Mouse (Mus musculus): ENCODE measurements at regions not wholly inside any gene's neighbourhood (a gene's known extent, or its start where the extent isn't known, plus 50 kb on each side); places are given as distances from the start of the nearest gene placed in this dataset.
A peak's percentile ranks its signal among the peaks of the same experiment; 100 is the strongest.

GRCm38 (mm10) chr17:52212944-52213343, 379.9 kb upstream of the Satb1 start:
- no peak for ATAC-seq (ENCODE audit: extremely low read depth, insufficient number of reproducible peaks, low FRiP score, poor library complexity, severe bottlenecking)

- no peak for ATAC-seq (ENCODE audit: extremely low read depth, insufficient number of reproducible peaks, low FRiP score, poor library complexity, severe bottlenecking)
Observed at GRCm38 (mm10) chr17:52210483-52210882, 377.4 kb upstream of the Satb1 start.

GRCm38 (mm10) chr17:52197731-52198130, 364.6 kb upstream of the Satb1 start:
- no peak for ATAC-seq (ENCODE audit: extremely low read depth, insufficient number of reproducible peaks, low FRiP score, poor library complexity, severe bottlenecking)

GRCm38 (mm10) chr17:52196811-52197210, 363.7 kb upstream of the Satb1 start:
- ATAC-seq (ENCODE audit: extremely low read depth, insufficient number of reproducible peaks, low FRiP score, poor library complexity, severe bottlenecking) = no peak

- no peak for ATAC-seq (ENCODE audit: extremely low read depth, insufficient number of reproducible peaks, low FRiP score, poor library complexity, severe bottlenecking)
Observed at GRCm38 (mm10) chr17:52195804-52196203, 362.7 kb upstream of the Satb1 start.

- no peak for ATAC-seq (ENCODE audit: extremely low read depth, insufficient number of reproducible peaks, low FRiP score, poor library complexity, severe bottlenecking)
Observed at GRCm38 (mm10) chr17:52191064-52191682, 358.1 kb upstream of the Satb1 start.

GRCm38 (mm10) chr17:52182706-52183105, 349.6 kb upstream of the Satb1 start:
- ATAC-seq (ENCODE audit: extremely low read depth, insufficient number of reproducible peaks, low FRiP score, poor library complexity, severe bottlenecking) = peak; percentile 91

- no peak for ATAC-seq (ENCODE audit: extremely low read depth, insufficient number of reproducible peaks, low FRiP score, poor library complexity, severe bottlenecking)
Observed at GRCm38 (mm10) chr17:52177996-52178395, 344.9 kb upstream of the Satb1 start.

GRCm38 (mm10) chr17:52168076-52168838, 335.2 kb upstream of the Satb1 start:
- ATAC-seq (ENCODE audit: extremely low read depth, insufficient number of reproducible peaks, low FRiP score, poor library complexity, severe bottlenecking) = peak; percentile 62

- ATAC-seq (ENCODE audit: extremely low read depth, insufficient number of reproducible peaks, low FRiP score, poor library complexity, severe bottlenecking) = no peak
Observed at GRCm38 (mm10) chr17:52167658-52168057, 334.6 kb upstream of the Satb1 start.

GRCm38 (mm10) chr17:52165891-52166485, 332.9 kb upstream of the Satb1 start:
- ATAC-seq (ENCODE audit: extremely low read depth, insufficient number of reproducible peaks, low FRiP score, poor library complexity, severe bottlenecking) = no peak

- ATAC-seq (ENCODE audit: extremely low read depth, insufficient number of reproducible peaks, low FRiP score, poor library complexity, severe bottlenecking) = peak; percentile 90
Observed at GRCm38 (mm10) chr17:52162559-52163397, 329.7 kb upstream of the Satb1 start.

GRCm38 (mm10) chr17:52150496-52150895, 317.4 kb upstream of the Satb1 start:
- ATAC-seq (ENCODE audit: extremely low read depth, insufficient number of reproducible peaks, low FRiP score, poor library complexity, severe bottlenecking) = no peak

- no peak for ATAC-seq (ENCODE audit: extremely low read depth, insufficient number of reproducible peaks, low FRiP score, poor library complexity, severe bottlenecking)
Observed at GRCm38 (mm10) chr17:52149834-52150233, 316.7 kb upstream of the Satb1 start.

- ATAC-seq (ENCODE audit: extremely low read depth, insufficient number of reproducible peaks, low FRiP score, poor library complexity, severe bottlenecking) = peak; percentile 88
Observed at GRCm38 (mm10) chr17:52149068-52149467, 316.0 kb upstream of the Satb1 start.

GRCm38 (mm10) chr17:52103891-52104290, 270.8 kb upstream of the Satb1 start:
- no peak for ATAC-seq (ENCODE audit: extremely low read depth, insufficient number of reproducible peaks, low FRiP score, poor library complexity, severe bottlenecking)

GRCm38 (mm10) chr17:52085834-52086233, 252.7 kb upstream of the Satb1 start:
- no peak for ATAC-seq (ENCODE audit: extremely low read depth, insufficient number of reproducible peaks, low FRiP score, poor library complexity, severe bottlenecking)

- ATAC-seq (ENCODE audit: extremely low read depth, insufficient number of reproducible peaks, low FRiP score, poor library complexity, severe bottlenecking) = no peak
Observed at GRCm38 (mm10) chr17:52084455-52084854, 251.4 kb upstream of the Satb1 start.

- peak; percentile 87 for ATAC-seq (ENCODE audit: extremely low read depth, insufficient number of reproducible peaks, low FRiP score, poor library complexity, severe bottlenecking)
Observed at GRCm38 (mm10) chr17:52079316-52079715, 246.2 kb upstream of the Satb1 start.
